Mouse (Mus musculus) neural tube, embryonic 13.5 days (tissue): Measurements from ENCODE around the gene Gpr88. TPM values are rescaled to one million over a fixed set of nuclear protein-coding genes. Genes with fewer than 3 reads are reported as not detected.
"Not testable (repeated sequence)": the region's sequence is repeated elsewhere in the genome, so short reads cannot be mapped to it uniquely, and the experiment has no call there.

Experiments used
- ATAC-seq: fragments of 200-750 bp; cut with Nextera tagmentation; 2 replicates; pipeline ENCODE4 v1.8.0; 2017; ENCODE audit warnings: low read depth, mild to moderate bottlenecking, moderate TSS enrichment, moderate library complexity
- H3K27ac ChIP-seq: fragments of 300-500 bp; sonication (generic); replicated peaks from 2 replicates; pipeline ENCODE4 v1.5.1; 2015; ENCODE audit warnings: moderate library complexity, mild to moderate bottlenecking, inconsistent platforms
- H3K27me3 ChIP-seq: fragments of 300-500 bp; sonication (generic); 2 replicates; pipeline ENCODE4 v1.6.1; 2015; ENCODE audit warnings: mild to moderate bottlenecking, inconsistent platforms
- H3K36me3 ChIP-seq: fragments of 300-500 bp; sonication (generic); 2 replicates; pipeline ENCODE4 v1.6.1; 2015; ENCODE audit warnings: mild to moderate bottlenecking, inconsistent platforms
- H3K4me1 ChIP-seq: fragments of 300-500 bp; sonication (generic); replicated peaks from 2 replicates; pipeline ENCODE4 v1.6.1; 2015; ENCODE audit warnings: inconsistent platforms
- H3K4me2 ChIP-seq: fragments of 300-500 bp; sonication (generic); 2 replicates; pipeline ENCODE4 v1.6.1; 2015; ENCODE audit warnings: inconsistent platforms, mild to moderate bottlenecking, moderate library complexity
- H3K4me3 ChIP-seq: fragments of 300-500 bp; sonication (generic); 2 replicates; pipeline ENCODE4 v1.5.1; 2015; ENCODE audit warnings: mild to moderate bottlenecking, inconsistent platforms
- H3K9ac ChIP-seq: fragments of 300-500 bp; sonication (generic); 2 replicates; pipeline ENCODE4 v1.6.1; 2015; ENCODE audit warnings: moderate library complexity, mild to moderate bottlenecking, inconsistent platforms
- H3K9me3 ChIP-seq: fragments of 300-500 bp; sonication (generic); 2 replicates; pipeline ENCODE4 v1.6.1; 2016; ENCODE audit warnings: inconsistent platforms
- WGBS: fragments of 180-500 bp; shearing (Covaris S2); methylation state at CpG from one replicate; pipeline ENCODE4 v1.1.7; 2015; 5-methylcytosine and 5-hydroxymethylcytosine counted together
- polyA plus RNA-seq: library from polyadenylated mRNA; unstranded; fragments of >200 nt; fragmentation: Nextera tagmentation; extraction: Ambion mirVana; gene quantifications from 2 replicates; pipeline ENCODE4 v1.2.1, GENCODE M21; 2015

Gene Gpr88
- polyA plus RNA-seq, 1 experiment from 2014 or later, result 1.7 TPM

- H3K9ac ChIP-seq, result no peak overlapping the region
- H3K27ac ChIP-seq, result no peak overlapping the region
- no peaks in the 10 kb centered on the region for H3K36me3 ChIP-seq
- no peak for ATAC-seq
- H3K9me3 ChIP-seq, result no peaks in the 10 kb centered on the region
- 78% methylated on average over 4 of the region's 4 CpGs for WGBS
- H3K4me1 ChIP-seq, result no peaks in the 10 kb centered on the region
- H3K27me3 ChIP-seq, result no peaks in the 10 kb centered on the region
- no peak overlapping the region for H3K4me2 ChIP-seq
- no peak overlapping the region for H3K4me3 ChIP-seq
Observed at GRCm38 (mm10) chr3:116236856-116237255, 16.4 kb downstream of the Gpr88 start.

GRCm38 (mm10) chr3:116233515-116233914 lies 19.8 kb downstream of the Gpr88 start:
- no peak overlapping the region for H3K27ac ChIP-seq
- no peaks in the 10 kb centered on the region for H3K9me3 ChIP-seq
- H3K4me1 ChIP-seq, result no peaks in the 10 kb centered on the region
- no peaks in the 10 kb centered on the region for H3K27me3 ChIP-seq
- no peak overlapping the region for H3K4me3 ChIP-seq
- H3K4me2 ChIP-seq, result no peak overlapping the region
- no peak overlapping the region for H3K9ac ChIP-seq
- H3K36me3 ChIP-seq, result no peaks in the 10 kb centered on the region
- ATAC-seq, result no peak
- WGBS, result 81% methylated on average over 3 of the region's 3 CpGs

GRCm38 (mm10) chr3:116232763-116233162 lies 20.5 kb downstream of the Gpr88 start:
- ATAC-seq, result no peak
- Histone ChIP-seq H3K27me3 (no peaks in the 10 kb centered on the region), H3K36me3 (no peaks in the 10 kb centered on the region), H3K9ac (no peak overlapping the region), H3K4me3 (no peak overlapping the region), H3K4me1 (no peaks in the 10 kb centered on the region), H3K9me3 (no peaks in the 10 kb centered on the region), H3K4me2 (no peak overlapping the region), H3K27ac (no peak overlapping the region)
- WGBS, result 90% methylated on average over 5 of the region's 5 CpGs

GRCm38 (mm10) chr3:116229336-116229735 lies 24.0 kb downstream of the Gpr88 start:
- no peak for ATAC-seq
- Histone ChIP-seq H3K27me3 (no peaks in the 10 kb centered on the region), H3K36me3 (no peaks in the 10 kb centered on the region), H3K4me3 (no peak overlapping the region), H3K27ac (no peak overlapping the region), H3K4me2 (no peak overlapping the region), H3K4me1 (no peaks in the 10 kb centered on the region), H3K9me3 (no peaks in the 10 kb centered on the region), H3K9ac (no peak overlapping the region)
- WGBS, result 60% methylated on average over 4 of the region's 4 CpGs

- Histone ChIP-seq H3K9me3 (no peaks in the 10 kb centered on the region), H3K9ac (no peak overlapping the region), H3K4me3 (no peak overlapping the region), H3K27ac (no peak overlapping the region), H3K4me2 (no peak overlapping the region), H3K4me1 (no peaks in the 10 kb centered on the region), H3K27me3 (no peaks in the 10 kb centered on the region), H3K36me3 (no peaks in the 10 kb centered on the region)
- WGBS, result 55% methylated on average over 11 of the region's 11 CpGs
- no peak for ATAC-seq
Observed at GRCm38 (mm10) chr3:116228360-116229245, 24.7 kb downstream of the Gpr88 start.

- WGBS, result 87% methylated on average over 5 of the region's 5 CpGs
- H3K27me3 ChIP-seq, result no peaks in the 10 kb centered on the region
- H3K4me1 ChIP-seq, result peaks cover 8% of the 10 kb centered on the region
- no peaks in the 10 kb centered on the region for H3K9me3 ChIP-seq
- H3K9ac ChIP-seq, result no peak overlapping the region
- no peak overlapping the region for H3K4me2 ChIP-seq
- H3K36me3 ChIP-seq, result no peaks in the 10 kb centered on the region
- no peak overlapping the region for H3K4me3 ChIP-seq
- no peak overlapping the region for H3K27ac ChIP-seq
- ATAC-seq, result no peak
Observed at GRCm38 (mm10) chr3:116227383-116227782, 25.9 kb downstream of the Gpr88 start.

- Histone ChIP-seq H3K4me2 (no peak overlapping the region), H3K27me3 (no peaks in the 10 kb centered on the region), H3K4me3 (no peak overlapping the region), H3K9ac (no peak overlapping the region), H3K36me3 (no peaks in the 10 kb centered on the region), H3K27ac (no peak overlapping the region), H3K4me1 (peaks cover 11% of the 10 kb centered on the region), H3K9me3 (no peaks in the 10 kb centered on the region)
- ATAC-seq, result no peak
- 90% methylated on average over 6 of the region's 6 CpGs for WGBS
Observed at GRCm38 (mm10) chr3:116226915-116227314, 26.4 kb downstream of the Gpr88 start.

GRCm38 (mm10) chr3:116222511-116223243 lies 30.6 kb downstream of the Gpr88 start:
- ATAC-seq, result peak; percentile 68
- peak overlapping the region; percentile 52 for H3K4me2 ChIP-seq
- H3K4me3 ChIP-seq, result peak overlapping the region; percentile 30
- no peaks in the 10 kb centered on the region for H3K9me3 ChIP-seq
- peak overlapping the region; percentile 41; the same call in 1 of the 2 replicates for H3K9ac ChIP-seq
- H3K27ac ChIP-seq, result 0 out of 2 replicates have a peak overlapping the region, but pooled peaks have one; percentile 9
- H3K27me3 ChIP-seq, result no peaks in the 10 kb centered on the region
- H3K36me3 ChIP-seq, result no peaks in the 10 kb centered on the region
- 19% methylated on average over 17 of the region's 17 CpGs for WGBS
- H3K4me1 ChIP-seq, result peaks cover 11% of the 10 kb centered on the region

GRCm38 (mm10) chr3:116221686-116222010 lies 31.7 kb downstream of the Gpr88 start:
- 30% methylated on average over 3 of the region's 3 CpGs for WGBS
- no peak overlapping the region for H3K9ac ChIP-seq
- H3K36me3 ChIP-seq, result no peaks in the 10 kb centered on the region
- no peak overlapping the region for H3K27ac ChIP-seq
- H3K4me3 ChIP-seq, result no peak overlapping the region
- H3K4me2 ChIP-seq, result no peak overlapping the region
- peaks cover 11% of the 10 kb centered on the region for H3K4me1 ChIP-seq
- ATAC-seq, result no peak
- H3K9me3 ChIP-seq, result no peaks in the 10 kb centered on the region
- no peaks in the 10 kb centered on the region for H3K27me3 ChIP-seq

GRCm38 (mm10) chr3:116220980-116221685 lies 32.2 kb downstream of the Gpr88 start:
- Histone ChIP-seq H3K4me3 (no peak overlapping the region), H3K36me3 (no peaks in the 10 kb centered on the region), H3K4me1 (peaks cover 11% of the 10 kb centered on the region), H3K27me3 (no peaks in the 10 kb centered on the region), H3K27ac (no peak overlapping the region), H3K9ac (no peak overlapping the region), H3K4me2 (no peak overlapping the region), H3K9me3 (no peaks in the 10 kb centered on the region)
- WGBS, result 79% methylated on average over 6 of the region's 6 CpGs
- no peak for ATAC-seq

- not testable (repeated sequence) for H3K4me1 ChIP-seq, H3K9ac ChIP-seq, H3K36me3 ChIP-seq, H3K9me3 ChIP-seq, H3K27me3 ChIP-seq, H3K27ac ChIP-seq, ATAC-seq, H3K4me2 ChIP-seq, H3K4me3 ChIP-seq
- WGBS, result 58% methylated on average over 6 of the region's 6 CpGs
Observed at GRCm38 (mm10) chr3:116217398-116217797, 35.9 kb downstream of the Gpr88 start.

- no peak for ATAC-seq
- Histone ChIP-seq H3K4me3 (no peak overlapping the region), H3K27me3 (no peaks in the 10 kb centered on the region), H3K36me3 (no peaks in the 10 kb centered on the region), H3K4me1 (no peaks in the 10 kb centered on the region), H3K4me2 (no peak overlapping the region), H3K9me3 (no peaks in the 10 kb centered on the region), H3K9ac (no peak overlapping the region), H3K27ac (no peak overlapping the region)
- WGBS, result 50% methylated on average over 1 of the region's 1 CpGs
Observed at GRCm38 (mm10) chr3:116216261-116216660, 37.0 kb downstream of the Gpr88 start.
